Mouse (Mus musculus): ENCODE data around the gene Stpg2.
A peak's percentile ranks its signal among the peaks of the same experiment; 100 is the strongest.
"Not testable (repeated sequence)": the region's sequence is repeated elsewhere in the genome, so short reads cannot be mapped to it uniquely, and the experiment has no call there.

Stpg2 gene

GRCm38 (mm10) chr3:139205444-139205998, at the start of gene Stpg2:
Stpg2 (plus strand) TSS chr3:139205694.
- peak; percentile 95 for DNase-seq (ENCODE audit: low spot score)

GRCm38 (mm10) chr3:139162146-139162545, 43.3 kb upstream of the Stpg2 start:
- no peak for DNase-seq (ENCODE audit: low spot score)

GRCm38 (mm10) chr3:139162658-139163057, 42.8 kb upstream of the Stpg2 start:
- DNase-seq (ENCODE audit: low spot score): no peak

GRCm38 (mm10) chr3:139168510-139169269, 36.8 kb upstream of the Stpg2 start:
- DNase-seq (ENCODE audit: low spot score): no peak

- DNase-seq (ENCODE audit: low spot score): no peak
Measured at GRCm38 (mm10) chr3:139169740-139170139, 35.8 kb upstream of the Stpg2 start.

- no peak for DNase-seq (ENCODE audit: low spot score)
Measured at GRCm38 (mm10) chr3:139176936-139177335, 28.6 kb upstream of the Stpg2 start.

- DNase-seq (ENCODE audit: low spot score): no peak
Measured at GRCm38 (mm10) chr3:139191541-139191940, 14.0 kb upstream of the Stpg2 start.

- DNase-seq (ENCODE audit: low spot score): no peak
Measured at GRCm38 (mm10) chr3:139193917-139194316, 11.6 kb upstream of the Stpg2 start.

GRCm38 (mm10) chr3:139198412-139198811, 7.1 kb upstream of the Stpg2 start:
- no peak for DNase-seq (ENCODE audit: low spot score)

- no peak for DNase-seq (ENCODE audit: low spot score)
Measured at GRCm38 (mm10) chr3:139200324-139200723, 5.2 kb upstream of the Stpg2 start.

- peak; percentile 17 for DNase-seq (ENCODE audit: low spot score)
Measured at GRCm38 (mm10) chr3:139216945-139217344, 11.5 kb downstream of the Stpg2 start.

- DNase-seq (ENCODE audit: low spot score): no peak
Measured at GRCm38 (mm10) chr3:139225123-139225522, 19.6 kb downstream of the Stpg2 start.

- DNase-seq (ENCODE audit: low spot score): no peak
Measured at GRCm38 (mm10) chr3:139226811-139227210, 21.3 kb downstream of the Stpg2 start.

- DNase-seq (ENCODE audit: low spot score): no peak
Measured at GRCm38 (mm10) chr3:139245219-139245618, 39.7 kb downstream of the Stpg2 start.

- no peak for DNase-seq (ENCODE audit: low spot score)
Measured at GRCm38 (mm10) chr3:139246508-139246907, 41.0 kb downstream of the Stpg2 start.

- not testable (repeated sequence) for DNase-seq (ENCODE audit: low spot score)
Measured at GRCm38 (mm10) chr3:139262359-139262758, 56.9 kb downstream of the Stpg2 start.

GRCm38 (mm10) chr3:139297909-139298308, 92.4 kb downstream of the Stpg2 start:
- no peak for DNase-seq (ENCODE audit: low spot score)

GRCm38 (mm10) chr3:139308078-139308809, 102.8 kb downstream of the Stpg2 start:
- no peak for DNase-seq (ENCODE audit: low spot score)

- no peak for DNase-seq (ENCODE audit: low spot score)
Measured at GRCm38 (mm10) chr3:139311721-139312120, 106.2 kb downstream of the Stpg2 start.

GRCm38 (mm10) chr3:139380494-139380893, 175.0 kb downstream of the Stpg2 start:
- no peak for DNase-seq (ENCODE audit: low spot score)

- no peak for DNase-seq (ENCODE audit: low spot score)
Measured at GRCm38 (mm10) chr3:139397077-139397865, 191.8 kb downstream of the Stpg2 start.

GRCm38 (mm10) chr3:139404673-139405072, 199.2 kb downstream of the Stpg2 start:
- no peak for DNase-seq (ENCODE audit: low spot score)

Measured in testis, postnatal 14 days (tissue).